Mouse (Mus musculus) ES-CJ7 (cell line): ENCODE measurements at regions not wholly inside any gene's neighbourhood (a gene's known extent, or its start where the extent isn't known, plus 50 kb on each side); places are given as distances from the start of the nearest gene placed in this dataset.

Experiments
- DNase-seq: peaks from one replicate; pipeline ENCODE4 v3.0.0; 2011; ENCODE audit warnings: low read depth, low spot score

GRCm38 (mm10) chr4:62808553-62808950 is 156.8 kb upstream of the Zfp618 start:
- no peak for DNase-seq

- no peak for DNase-seq
These were observed 156.3 kb upstream of the Zfp618 start for GRCm38 (mm10) chr4:62809048-62809447.

GRCm38 (mm10) chr4:62819889-62820288 is 145.5 kb upstream of the Zfp618 start:
- no peak for DNase-seq

- DNase-seq: no peak
These were observed 144.1 kb upstream of the Zfp618 start for GRCm38 (mm10) chr4:62821288-62821687.

- DNase-seq: peak; percentile 81
These were observed 142.8 kb upstream of the Zfp618 start for GRCm38 (mm10) chr4:62822568-62822967.

- DNase-seq: no peak
These were observed 142.3 kb upstream of the Zfp618 start for GRCm38 (mm10) chr4:62823082-62823481.

- peak; percentile 9 for DNase-seq
These were observed 141.7 kb upstream of the Zfp618 start for GRCm38 (mm10) chr4:62823555-62824250.

- no peak for DNase-seq
These were observed 140.8 kb upstream of the Zfp618 start for GRCm38 (mm10) chr4:62824581-62824980.

- no peak for DNase-seq
These were observed 140.1 kb upstream of the Zfp618 start for GRCm38 (mm10) chr4:62825256-62825655.

- no peak for DNase-seq
These were observed 136.4 kb upstream of the Zfp618 start for GRCm38 (mm10) chr4:62828963-62829362.

GRCm38 (mm10) chr4:62833944-62834343 is 131.4 kb upstream of the Zfp618 start:
- DNase-seq: no peak

GRCm38 (mm10) chr4:62836875-62837274 is 128.5 kb upstream of the Zfp618 start:
- DNase-seq: no peak

GRCm38 (mm10) chr4:62850526-62850925 is 114.8 kb upstream of the Zfp618 start:
- no peak for DNase-seq

- DNase-seq: peak; percentile 30
These were observed 112.0 kb upstream of the Zfp618 start for GRCm38 (mm10) chr4:62853335-62853734.

GRCm38 (mm10) chr4:62856406-62856805 is 109.0 kb upstream of the Zfp618 start:
- DNase-seq: no peak

GRCm38 (mm10) chr4:62862756-62863155 is 102.6 kb upstream of the Zfp618 start:
- DNase-seq: no peak

GRCm38 (mm10) chr4:62870391-62870983 is 94.9 kb upstream of the Zfp618 start:
- DNase-seq: no peak

GRCm38 (mm10) chr4:62872562-62872961 is 92.8 kb upstream of the Zfp618 start:
- DNase-seq: no peak

GRCm38 (mm10) chr4:62873986-62874385 is 91.4 kb upstream of the Zfp618 start:
- DNase-seq: no peak

GRCm38 (mm10) chr4:62878063-62878462 is 87.3 kb upstream of the Zfp618 start:
- no peak for DNase-seq

- DNase-seq: no peak
These were observed 86.4 kb upstream of the Zfp618 start for GRCm38 (mm10) chr4:62878927-62879326.

- DNase-seq: peak; percentile 79
These were observed 83.5 kb upstream of the Zfp618 start for GRCm38 (mm10) chr4:62881824-62882223.

- no peak for DNase-seq
These were observed 83.1 kb upstream of the Zfp618 start for GRCm38 (mm10) chr4:62882276-62882675.
